In the genomic region with DNA sequence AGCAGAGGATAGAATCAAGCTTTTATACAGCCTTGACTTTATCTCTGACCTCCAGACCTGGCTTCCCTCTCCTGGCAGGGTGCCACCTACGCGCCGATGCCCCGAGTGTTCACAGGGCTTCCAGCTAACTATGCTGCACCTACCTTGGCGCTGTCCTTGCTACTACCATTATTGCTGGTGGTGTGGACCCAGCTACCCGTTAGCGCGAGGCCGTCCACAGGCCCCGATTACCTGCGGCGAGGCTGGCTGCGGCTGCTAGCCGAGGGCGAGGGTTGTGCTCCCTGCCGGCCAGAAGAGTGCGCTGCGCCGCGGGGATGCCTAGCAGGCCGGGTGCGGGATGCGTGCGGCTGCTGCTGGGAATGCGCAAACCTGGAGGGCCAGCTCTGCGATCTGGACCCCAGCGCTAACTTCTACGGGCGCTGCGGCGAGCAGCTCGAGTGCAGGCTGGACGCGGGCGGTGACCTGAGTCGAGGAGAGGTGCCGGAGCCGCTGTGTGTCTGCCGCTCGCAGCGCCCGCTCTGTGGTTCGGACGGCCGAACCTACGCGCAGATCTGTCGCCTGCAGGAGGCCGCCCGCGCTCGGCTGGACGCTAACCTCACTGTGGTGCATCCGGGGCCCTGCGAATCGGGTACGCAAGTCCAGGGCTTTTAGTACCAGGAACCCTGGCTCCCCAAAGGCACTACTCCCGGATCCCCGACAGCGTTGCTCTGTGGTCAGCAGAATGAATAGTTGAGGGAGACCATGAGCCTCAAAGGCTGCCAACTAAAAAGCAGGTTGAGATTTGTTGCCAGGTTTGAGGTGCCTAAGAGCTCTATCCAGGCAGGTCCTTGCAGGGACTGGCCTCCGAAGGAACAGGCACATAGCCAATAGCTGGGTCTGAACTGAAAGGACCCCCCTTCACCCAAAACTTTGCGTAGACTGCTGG, we compare ENCODE assay signal across 8 mouse cellular contexts. TPM values are rescaled to one million over a fixed set of nuclear protein-coding genes. Genes with fewer than 3 reads are reported as not detected.
DNase-seq lines count a peak whose midpoint lies in the region; ATAC-seq and TF ChIP-seq lines count a peak whose summit lies in the region.

No protein-coding gene starts in this region.

- peak overlapping the region; percentile 69 for H3K9ac ChIP-seq in heart, embryonic 14.5 days (ENCODE audit: low read length)

- DNase-seq in adrenal gland, adult 18-20 months (ENCODE audit: low spot score in 2 of 2) = peak; percentile 65 to 71
- peak; percentile 82 for DNase-seq in embryonic facial prominence, embryonic 10.5 days (ENCODE audit: low spot score)
- DNase-seq in kidney, postnatal 10 days = peak; percentile 76
- DNase-seq in lung, postnatal 25 days (ENCODE audit: low spot score) = peak; percentile 62
- no peak for DNase-seq in layer of hippocampus, adult 11-12 months (ENCODE audit: low spot score)

- no peak for ATAC-seq in heart, embryonic 14.5 days (ENCODE audit: insufficient number of reproducible peaks, insufficient read depth, low FRiP score, low read depth)

- no peaks in the 10 kb centered on the region for H3K27me3 ChIP-seq in C2C12 (ENCODE audit: control insufficient read depth, insufficient read depth, insufficient read length)
- H3K27me3 ChIP-seq in embryonic facial prominence, embryonic 10.5 days (replicated peaks; ENCODE audit: low read depth, poor library complexity, severe bottlenecking) = peaks cover 87% of the 10 kb centered on the region
- H3K27me3 ChIP-seq in heart, embryonic 14.5 days (ENCODE audit: control insufficient read depth, insufficient read depth, low read length) = peaks cover 51% of the 10 kb centered on the region
- peaks cover 38% of the 10 kb centered on the region for H3K27me3 ChIP-seq in small intestine, adult 2 months (ENCODE audit: control insufficient read depth, insufficient read depth, low read length)

- H3K4me3 ChIP-seq in C2C12 (ENCODE audit: insufficient read depth, poor library complexity, severe bottlenecking) = peak overlapping the region; percentile 11
- peak overlapping the region; percentile 63 for H3K4me3 ChIP-seq in embryonic facial prominence, embryonic 10.5 days
- peak overlapping the region; percentile 38 to 67 for H3K4me3 ChIP-seq in heart, embryonic 14.5 days (ENCODE audit: control insufficient read depth in 1 of 2, insufficient read depth in 1 of 2, low read depth in 1 of 2, low read length in 2 of 2)
- H3K4me3 ChIP-seq in small intestine, adult 2 months (ENCODE audit: low read depth, low read length) = peak overlapping the region; percentile 60

- no peaks in the 10 kb centered on the region for H3K36me3 ChIP-seq in C2C12 (ENCODE audit: control insufficient read depth, insufficient read depth)
- no peaks in the 10 kb centered on the region for H3K36me3 ChIP-seq in embryonic facial prominence, embryonic 10.5 days (replicated peaks)
- no peaks in the 10 kb centered on the region for H3K36me3 ChIP-seq in heart, embryonic 14.5 days (ENCODE audit: control insufficient read depth, insufficient read depth, low read length)
- no peaks in the 10 kb centered on the region for H3K36me3 ChIP-seq in small intestine, adult 2 months (ENCODE audit: control insufficient read depth, insufficient read depth, low read length)

- H3K4me2 ChIP-seq in heart, embryonic 14.5 days (ENCODE audit: low read length) = peak overlapping the region; percentile 90

- peaks cover 74% of the 10 kb centered on the region for H3K4me1 ChIP-seq in embryonic facial prominence, embryonic 10.5 days
- peaks cover 24 to 55% of the 10 kb centered on the region in 2 experiments for H3K4me1 ChIP-seq in heart, embryonic 14.5 days (ENCODE audit: control insufficient read depth in 2 of 2, insufficient read depth in 2 of 2, low read length in 2 of 2)
- H3K4me1 ChIP-seq in small intestine, adult 2 months (ENCODE audit: control insufficient read depth, insufficient read depth, insufficient read length, low read length) = peaks cover 12% of the 10 kb centered on the region

- peak; percentile 97 for TF ChIP-seq CTCF in C2C12 (IDR thresholded peaks at IDR 0.05; ENCODE audit: control insufficient read depth, insufficient read depth, insufficient read length)
- TF ChIP-seq CTCF in small intestine, adult 2 months (IDR thresholded peaks at IDR 0.05; ENCODE audit: extremely low read depth, insufficient read length, insufficient replicate concordance, low read depth, low read length) = peak; percentile 30; the same call in 1 of the 2 replicates

- TF ChIP-seq POLR2A in small intestine, adult 2 months (IDR thresholded peaks at IDR 0.05; ENCODE audit: low read depth, low read length) = no peak

- WGBS in embryonic facial prominence, embryonic 10.5 days = under 1% methylated on average over 62 of the region's 62 CpGs
- WGBS in heart, embryonic 14.5 days = 1% methylated on average over 58 of the region's 62 CpGs
- WGBS in small intestine, adult 2 months = under 1% methylated on average over 62 of the region's 62 CpGs

- H3ac ChIP-seq in C2C12 (ENCODE audit: control insufficient read depth, insufficient read length, low read depth) = peak overlapping the region; percentile 75

- H3K27ac ChIP-seq in embryonic facial prominence, embryonic 10.5 days (replicated peaks) = peak overlapping the region; percentile 0; the same call in 1 of the 2 replicates
- no peak overlapping the region for H3K27ac ChIP-seq in heart, embryonic 14.5 days (replicated peaks in 1 of 2; ENCODE audit: control insufficient read depth in 1 of 2, insufficient read depth in 1 of 2, low read depth in 2 of 2, low read length in 2 of 2)
- no peak overlapping the region for H3K27ac ChIP-seq in small intestine, adult 2 months (ENCODE audit: insufficient read depth, low read depth, low read length)

- H3K9me3 ChIP-seq in embryonic facial prominence, embryonic 10.5 days = no peaks in the 10 kb centered on the region
- no peaks in the 10 kb centered on the region for H3K9me3 ChIP-seq in heart, embryonic 14.5 days (ENCODE audit: control insufficient read depth, low read length)

- H3K79me3 ChIP-seq in C2C12 (ENCODE audit: low read depth) = peaks cover 2% of the 10 kb centered on the region

- H3K79me2 ChIP-seq in C2C12 (ENCODE audit: control insufficient read depth, insufficient read depth) = no peaks in the 10 kb centered on the region

TF ChIP-seq in C2C12, 6 proteins besides CTCF, POLR2A, EP300 and RAD21:
- TF ChIP-seq FOSL1 (IDR thresholded peaks at IDR 0.05; ENCODE audit: insufficient read depth, low read length, poor library complexity, severe bottlenecking) = no peak
- TF ChIP-seq MYOG (IDR thresholded peaks at IDR 0.05; ENCODE audit: control insufficient read depth, extremely low read depth, insufficient read length) = no peak
- TF ChIP-seq USF1 (IDR thresholded peaks at IDR 0.05; ENCODE audit: low read depth) = no peak
- no peak for TF ChIP-seq MYOD1 (IDR thresholded peaks at IDR 0.05; ENCODE audit: control insufficient read depth, insufficient read length, low read depth)
- no peak for TF ChIP-seq MAX (IDR thresholded peaks at IDR 0.05)
- no peak for TF ChIP-seq CEBPB (IDR thresholded peaks at IDR 0.05; ENCODE audit: low read depth)

RNA-seq across cellular contexts. Expression of gene Kazald1, which starts 1.8 kb away (rescaled TPM):
- polyA plus RNA-seq in C2C12 (2012; fragmentation: generic; extraction: Trizol) = 7.8 TPM
- 1 to 10 TPM; 5.2 to 7.4 TPM for total RNA-seq in adrenal gland, adult 18-20 months (2021)
- 3.7 and 6.7 TPM in 2 replicates for polyA plus RNA-seq in embryonic facial prominence, embryonic 10.5 days (2016; fragmentation: Nextera tagmentation; extraction: Ambion mirVana)
- 8.0 and 11.5 TPM in 2 replicates for polyA plus RNA-seq in heart, embryonic 14.5 days (2014; fragmentation: Nextera tagmentation; extraction: Ambion mirVana)
- 2.2 and 2.4 TPM in 2 replicates for polyA plus RNA-seq in small intestine, adult 2 months (2012; rRNA removed)

RNA-seq across cellular contexts. Expression of gene Sfxn3, which starts 29.5 kb away (rescaled TPM):
- 29.2 TPM for polyA plus RNA-seq in C2C12 (2012; fragmentation: generic; extraction: Trizol)
- total RNA-seq in adrenal gland, adult 18-20 months (2021) = 10 to 100 TPM; 50.1 to 51.8 TPM
- 7.7 and 9.8 TPM in 2 replicates for polyA plus RNA-seq in embryonic facial prominence, embryonic 10.5 days (2016; fragmentation: Nextera tagmentation; extraction: Ambion mirVana)
- polyA plus RNA-seq in heart, embryonic 14.5 days (2014; fragmentation: Nextera tagmentation; extraction: Ambion mirVana) = 17.6 and 18.2 TPM in 2 replicates
- 8.8 and 9.5 TPM in 2 replicates for polyA plus RNA-seq in small intestine, adult 2 months (2012; rRNA removed)

RNA-seq across cellular contexts. Expression of gene Pdzd7, which starts 31.3 kb away (rescaled TPM):
- 0.14 TPM for polyA plus RNA-seq in C2C12 (2012; fragmentation: generic; extraction: Trizol)
- under 1 TPM; 0.13 to 0.48 TPM for total RNA-seq in adrenal gland, adult 18-20 months (2021)
- polyA plus RNA-seq in embryonic facial prominence, embryonic 10.5 days (2016; fragmentation: Nextera tagmentation; extraction: Ambion mirVana) = 0.27 and 0.65 TPM in 2 replicates
- 0.11 and 0.19 TPM in 2 replicates for polyA plus RNA-seq in heart, embryonic 14.5 days (2014; fragmentation: Nextera tagmentation; extraction: Ambion mirVana)
- 0.29 and 1.2 TPM in 2 replicates for polyA plus RNA-seq in small intestine, adult 2 months (2012; rRNA removed)

Comparison
In these comparisons a context has a peak if more than half of its experiments do, and no peak if none do; other contexts are left out.
1. H3K4me3 ChIP-seq: peak in every context shown above with its lines; median percentile 63 in embryonic facial prominence, embryonic 10.5 days; 60 in small intestine, adult 2 months; 52 in heart, embryonic 14.5 days; 11 in C2C12.